Mouse (Mus musculus) layer of hippocampus, adult 8-10 months (tissue): Measurements from ENCODE around the gene Notch2. TPM values are rescaled to one million over a fixed set of nuclear protein-coding genes. Genes with fewer than 3 reads are reported as not detected.
"Not testable (repeated sequence)": the region's sequence is repeated elsewhere in the genome, so short reads cannot be mapped to it uniquely, and the experiment has no call there.

Experiments
- DNase-seq, 2 experiments: peaks; one replicate each; pipeline ENCODE4 v3.0.0; 2022; ENCODE audit warnings: low spot score in 2 of 2
- total RNA-seq, 4 experiments: library from RNA; stranded (reverse); gene quantifications; 2 replicates each; pipeline ENCODE4 v1.2.4; 2022

Notch2 gene
- total RNA-seq, 4 experiments from 2014 or later: 22.9 to 29.1 (median 26.8) TPM

DNA sequence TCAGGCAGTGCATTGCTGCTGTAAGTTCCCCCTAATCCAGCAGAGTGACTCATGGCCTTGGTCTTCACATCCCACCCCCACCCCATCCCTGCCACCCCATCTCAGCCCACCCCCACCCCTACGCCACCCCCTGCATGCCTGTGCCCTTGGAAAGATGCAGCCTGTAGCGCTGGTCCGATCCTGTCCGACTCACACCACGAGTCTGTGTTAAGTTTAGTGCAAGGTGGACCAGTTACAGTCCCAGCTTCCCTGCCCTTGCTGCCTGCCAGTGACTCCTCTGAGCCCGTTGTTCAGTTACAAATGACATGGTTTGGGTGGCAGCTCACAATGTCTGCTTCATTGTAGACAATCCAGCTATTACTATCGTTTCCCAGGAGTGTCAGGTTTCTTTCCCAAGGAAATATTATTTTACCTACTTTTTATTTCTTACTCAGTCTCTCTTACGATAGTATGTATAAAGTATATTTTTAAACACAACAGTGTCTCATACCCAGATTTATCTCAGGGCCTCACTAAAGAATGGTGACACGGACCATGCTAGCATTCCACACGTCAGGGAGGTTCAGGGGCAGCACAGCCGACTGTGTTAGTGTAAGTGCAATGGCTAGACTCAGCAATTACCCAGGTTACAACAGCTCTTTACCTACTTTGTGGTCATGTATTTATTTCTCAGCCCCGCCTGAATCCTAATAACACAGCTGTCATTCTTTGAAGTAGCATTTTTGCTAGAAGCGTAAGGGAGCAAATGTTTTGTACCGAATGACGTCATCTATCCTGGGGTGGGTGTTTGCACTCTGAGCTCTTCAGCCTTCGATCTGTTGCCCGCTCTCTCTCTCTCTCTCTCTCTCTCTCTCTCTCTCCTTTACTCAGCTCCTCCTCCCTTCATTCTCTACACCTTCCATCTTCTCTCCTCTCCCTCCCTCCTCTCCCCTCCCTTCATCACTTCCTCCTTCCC, 81.6 kb downstream of the Notch2 start:
- no peak for DNase-seq

DNA sequence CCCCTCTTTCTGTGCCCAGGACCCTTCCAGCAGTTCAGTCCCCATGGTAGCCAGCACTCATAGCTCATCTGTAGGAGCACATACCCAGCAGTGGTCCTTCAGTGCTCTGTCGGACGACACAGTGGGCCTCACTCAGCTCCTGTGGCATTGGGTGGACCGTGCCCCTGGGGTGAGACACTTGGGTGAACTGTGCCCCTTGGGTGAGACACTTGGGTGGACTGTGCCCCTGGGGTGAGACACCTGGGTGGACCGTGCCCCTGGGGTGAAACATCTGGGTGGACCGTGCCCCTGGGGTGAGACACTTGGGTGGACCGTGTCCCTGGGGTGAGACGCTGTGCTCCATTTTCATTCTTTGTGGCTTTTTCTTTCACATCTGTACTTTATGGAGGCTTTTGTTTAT, 83.7 kb downstream of the Notch2 start:
- DNase-seq: no peak

DNA sequence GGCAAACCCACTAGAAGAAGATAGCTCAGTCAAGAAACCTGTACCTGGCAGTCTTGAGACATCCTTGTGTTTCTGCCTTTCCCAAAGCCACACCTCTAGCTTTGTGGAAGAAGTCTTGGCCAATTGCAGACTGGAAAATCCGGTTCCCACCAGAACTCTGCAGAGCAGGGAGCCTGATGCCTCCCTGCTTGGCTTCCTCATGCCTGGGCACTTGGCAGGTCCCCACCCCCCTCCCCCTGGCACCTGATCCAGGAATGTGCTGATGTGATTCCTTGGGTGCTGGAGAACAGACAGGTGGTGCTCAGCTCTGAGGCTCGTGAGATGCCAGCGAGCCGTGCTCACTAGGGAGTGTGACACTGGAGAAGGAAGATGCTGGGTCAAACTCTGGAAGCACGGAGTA, 85.3 kb downstream of the Notch2 start:
- no peak for DNase-seq

DNA sequence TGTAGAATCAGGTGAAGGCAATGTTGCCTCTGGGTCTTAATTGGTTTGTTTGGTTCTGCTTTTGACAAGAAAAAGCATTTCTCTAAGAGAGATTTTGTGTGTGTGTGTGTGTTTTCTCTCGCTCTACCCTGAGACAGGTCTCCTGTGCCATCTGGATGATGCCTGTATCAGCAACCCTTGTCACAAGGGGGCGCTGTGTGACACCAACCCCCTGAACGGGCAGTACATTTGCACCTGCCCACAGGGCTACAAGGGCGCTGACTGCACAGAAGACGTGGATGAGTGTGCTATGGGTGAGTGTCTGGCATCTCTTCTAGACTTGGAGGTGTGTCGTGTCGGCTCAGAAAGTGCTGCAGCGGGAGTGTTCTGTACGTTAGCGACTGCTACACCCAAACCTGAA, 86.0 kb downstream of the Notch2 start:
- no peak for DNase-seq

DNA sequence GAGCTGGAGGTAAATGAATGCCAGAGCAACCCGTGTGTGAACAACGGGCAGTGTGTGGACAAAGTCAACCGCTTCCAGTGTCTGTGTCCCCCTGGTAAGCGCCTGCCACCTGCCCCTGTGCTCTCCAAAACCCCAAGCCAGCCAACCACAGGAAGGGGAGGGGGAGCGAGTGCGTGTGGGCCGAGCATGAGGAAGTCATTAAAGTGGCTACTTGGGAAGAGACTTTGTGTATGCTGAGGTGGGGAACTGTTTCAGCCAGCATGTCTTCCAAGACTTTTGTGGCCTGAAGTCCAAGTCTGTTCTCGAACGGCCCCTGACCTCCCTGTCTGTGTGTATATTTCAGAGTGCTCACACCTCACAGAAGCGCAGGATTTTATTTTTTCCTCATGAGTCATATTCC, 88.2 kb downstream of the Notch2 start:
- no peak for DNase-seq

DNA sequence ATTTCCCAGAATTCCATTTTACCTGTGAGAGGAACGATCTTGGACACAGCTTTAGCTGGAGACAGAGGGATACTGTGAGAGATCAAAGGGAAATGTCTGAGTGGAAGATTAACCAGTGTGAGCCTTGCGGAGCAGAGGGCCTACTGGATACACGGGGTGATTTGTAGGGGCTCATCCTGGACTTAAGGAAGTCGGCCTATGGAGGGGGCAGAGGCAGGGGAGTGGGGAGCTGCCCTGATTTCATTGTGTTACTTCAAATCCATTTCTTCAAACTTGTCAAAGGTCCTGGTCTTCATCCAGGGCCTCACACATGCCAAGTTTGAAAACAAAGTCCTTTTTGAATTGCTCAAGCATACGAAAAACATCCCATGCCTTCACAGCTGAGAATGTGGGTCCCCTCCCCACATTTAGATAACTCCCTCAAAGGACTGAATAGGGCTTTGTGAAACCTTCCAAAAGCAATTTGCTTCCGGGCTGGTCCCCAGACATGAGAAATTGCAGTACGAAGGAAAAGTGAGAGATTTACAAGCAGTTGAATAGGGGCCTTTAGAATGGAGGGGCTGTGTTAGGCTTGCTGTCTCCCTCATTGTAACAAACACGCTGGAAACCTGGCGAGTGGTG, 91.6 kb downstream of the Notch2 start:
- DNase-seq: peak in 1 of 2 experiments; percentile 41

DNA sequence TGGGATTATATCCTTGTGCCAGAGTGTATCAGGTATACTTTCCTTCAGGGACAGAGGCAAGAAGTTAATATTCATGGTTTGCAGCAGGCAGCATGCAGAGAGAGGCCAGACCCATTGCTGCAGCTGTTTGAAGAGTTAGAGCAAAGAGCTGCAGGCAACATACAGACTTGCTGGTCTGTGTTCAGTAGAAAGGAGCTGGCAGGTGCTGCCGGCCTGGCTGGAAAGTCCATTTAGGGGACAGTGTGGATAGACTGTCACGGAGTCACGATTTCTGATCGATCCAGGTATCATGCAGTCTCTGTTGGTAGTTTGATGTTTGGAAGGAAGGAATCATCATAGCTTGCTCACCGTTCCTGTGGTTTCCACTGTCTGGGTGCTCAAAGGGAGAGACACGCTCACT, 92.2 kb downstream of the Notch2 start:
- no peak for DNase-seq

DNA sequence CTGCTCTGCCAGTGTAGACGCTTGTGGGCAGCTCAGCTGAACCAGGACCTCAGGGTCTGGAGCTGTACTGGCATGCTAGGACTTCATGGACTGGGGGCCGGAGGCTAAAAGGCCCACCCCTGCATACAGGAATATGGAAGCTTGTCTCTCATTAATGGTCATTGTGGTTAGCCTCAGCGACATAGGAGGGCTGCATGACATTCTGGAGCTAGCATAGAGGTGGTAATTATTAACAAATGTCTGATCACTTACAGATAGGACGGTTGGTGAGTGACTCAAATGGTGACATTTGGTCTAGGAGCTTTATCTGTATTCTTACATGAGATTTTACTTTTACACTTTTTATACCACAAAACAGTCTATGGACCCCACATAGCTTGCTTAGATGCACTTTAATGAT, 92.8 kb downstream of the Notch2 start:
- no peak for DNase-seq

DNA sequence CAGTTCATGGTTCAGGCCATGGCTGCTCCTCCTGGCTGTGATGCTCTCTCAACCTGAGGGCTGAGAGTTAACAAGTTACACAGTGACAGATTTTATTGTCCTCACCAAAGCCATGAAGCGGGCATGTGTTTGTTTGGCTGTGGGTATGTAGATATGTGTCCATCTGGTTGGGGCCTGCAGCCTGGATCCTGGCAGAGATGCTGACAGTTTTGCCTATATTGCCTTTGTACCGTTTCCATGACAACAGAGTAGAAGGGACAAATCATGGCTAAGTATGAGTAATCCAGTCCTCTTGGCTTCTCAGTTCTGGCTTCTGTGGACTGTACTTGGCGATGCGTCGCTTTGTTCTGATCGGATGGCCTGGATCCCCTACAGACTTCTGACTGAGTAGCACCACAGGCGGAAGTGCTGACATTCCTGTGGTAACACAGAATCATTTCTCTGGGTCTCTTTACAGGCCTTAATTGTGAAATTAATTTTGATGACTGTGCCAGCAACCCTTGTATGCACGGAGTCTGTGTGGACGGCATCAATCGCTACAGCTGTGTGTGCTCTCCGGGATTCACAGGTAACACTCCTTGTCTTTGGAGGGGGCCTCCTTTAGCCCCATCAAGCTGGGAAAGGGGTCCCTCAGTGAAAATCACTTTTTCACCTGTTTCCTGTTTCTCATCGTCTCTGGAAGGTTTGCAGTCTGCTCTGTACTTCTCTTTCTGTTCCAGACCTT, 93.4 kb downstream of the Notch2 start:
- DNase-seq: peak; percentile 73 to 75

DNA sequence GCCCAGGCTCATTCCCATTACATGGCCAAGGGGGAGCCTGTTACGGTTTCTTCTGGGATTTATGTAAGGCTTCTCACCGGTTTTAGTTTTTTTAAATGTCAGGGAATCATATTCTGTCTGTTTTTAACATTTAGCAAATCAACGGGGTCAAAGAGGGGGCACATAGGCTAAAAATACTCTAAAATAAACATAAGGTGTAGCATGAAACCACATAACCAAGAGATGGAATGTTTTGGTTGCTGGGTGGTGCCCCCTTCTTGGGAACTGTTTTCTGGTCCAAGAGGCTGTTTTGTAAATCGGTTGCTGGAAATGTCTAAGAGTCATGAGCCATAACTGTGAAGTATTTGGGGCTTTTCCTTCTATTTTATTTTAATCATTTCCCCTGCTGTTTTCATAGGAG, 95.1 kb downstream of the Notch2 start:
- DNase-seq: no peak

DNA sequence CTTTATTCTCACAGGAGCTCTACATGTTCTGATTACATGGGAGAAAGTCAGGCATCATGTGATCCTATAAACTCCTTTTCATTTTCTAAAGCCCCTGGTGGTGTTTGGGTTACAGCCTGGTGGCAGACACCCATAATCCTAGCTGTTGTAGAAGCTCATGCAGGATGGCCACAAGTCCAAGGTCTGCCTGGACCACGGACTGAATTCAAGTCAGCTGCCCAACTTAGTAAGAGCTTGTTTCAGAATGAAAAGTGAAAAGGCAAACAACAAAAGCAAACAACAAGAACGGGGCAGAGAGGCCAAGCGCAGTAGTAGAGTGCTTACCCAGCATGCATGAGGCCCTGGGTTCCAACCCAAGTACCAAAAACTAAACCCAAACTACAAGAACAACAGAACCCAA, 95.5 kb downstream of the Notch2 start:
- no peak for DNase-seq

DNA sequence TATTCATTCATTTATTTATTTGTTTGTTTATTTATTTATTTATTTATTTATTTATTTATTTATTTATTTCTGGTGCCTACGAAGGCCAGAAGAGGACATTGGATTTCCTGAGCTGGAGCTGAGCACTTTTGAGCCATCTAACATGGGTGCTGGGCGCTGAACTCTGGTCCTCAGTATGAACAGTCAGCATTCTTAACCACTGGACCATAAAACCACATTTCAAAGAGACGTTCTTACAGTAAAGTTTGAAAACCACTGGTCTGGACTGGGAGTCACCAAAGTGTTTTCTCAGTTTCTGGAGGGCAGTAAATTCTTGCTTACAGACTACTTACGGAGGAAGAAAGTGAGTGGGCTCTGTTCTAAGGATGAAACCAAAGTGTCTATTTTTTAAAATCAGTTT, 97.3 kb downstream of the Notch2 start:
- DNase-seq: no peak

DNA sequence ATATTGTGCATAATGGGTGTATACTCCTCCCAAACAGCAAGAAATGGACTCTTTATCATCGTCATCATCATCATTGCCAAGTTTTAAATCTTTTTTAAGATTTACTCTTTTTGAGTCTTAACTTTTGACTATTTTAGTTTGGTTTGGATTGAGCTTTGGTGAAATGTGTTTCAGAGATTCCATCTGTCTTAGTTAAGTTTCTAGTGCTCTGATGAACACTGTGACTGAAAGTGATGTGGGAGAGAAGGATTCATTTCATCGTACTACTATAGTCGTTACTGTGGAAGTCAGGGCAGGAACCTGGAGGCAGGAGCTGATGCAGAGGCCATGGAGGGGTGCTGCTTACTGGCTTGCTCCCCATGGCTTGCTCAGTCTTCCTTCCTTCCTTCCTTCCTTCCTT, 104.9 kb downstream of the Notch2 start:
- no peak for DNase-seq

DNA sequence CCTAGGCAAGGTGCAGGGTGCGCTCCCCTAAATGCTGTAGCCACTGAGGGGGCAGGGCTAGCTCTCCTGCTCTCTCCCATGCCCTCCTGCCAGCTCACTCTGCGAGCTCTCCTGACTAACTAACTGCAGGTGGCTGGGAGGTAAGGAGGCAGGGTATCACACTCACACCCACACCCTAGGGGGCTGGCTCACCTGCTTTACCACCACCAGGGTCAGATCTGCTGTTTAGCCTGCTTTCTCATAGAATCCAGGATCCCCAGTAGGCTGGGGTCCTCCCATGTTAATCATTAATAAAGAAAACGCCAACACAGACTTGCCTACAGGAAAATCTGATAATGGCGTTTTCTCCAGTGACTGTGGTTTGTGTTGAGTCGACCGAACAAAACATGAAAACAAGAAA, 106.0 kb downstream of the Notch2 start:
- DNase-seq: no peak

DNA sequence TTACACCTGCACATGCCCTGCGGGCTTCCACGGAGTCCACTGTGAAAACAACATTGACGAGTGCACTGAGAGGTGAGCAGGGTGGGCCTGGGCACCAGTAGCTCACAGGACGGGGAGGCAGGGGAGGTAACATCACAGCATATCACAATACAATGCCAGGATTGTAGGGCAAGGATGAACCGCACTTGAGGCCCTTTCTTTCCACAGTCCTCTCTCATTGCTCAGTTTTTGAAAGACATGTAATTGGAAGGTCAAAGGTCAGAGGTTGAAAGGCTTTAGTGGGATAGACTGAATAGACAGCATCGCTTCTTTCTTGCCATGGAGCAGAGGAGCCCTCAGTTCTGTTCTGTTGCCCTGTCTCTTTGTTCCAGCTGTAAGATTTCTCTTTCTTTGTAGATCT, 107.6 kb downstream of the Notch2 start:
- no peak for DNase-seq

DNA sequence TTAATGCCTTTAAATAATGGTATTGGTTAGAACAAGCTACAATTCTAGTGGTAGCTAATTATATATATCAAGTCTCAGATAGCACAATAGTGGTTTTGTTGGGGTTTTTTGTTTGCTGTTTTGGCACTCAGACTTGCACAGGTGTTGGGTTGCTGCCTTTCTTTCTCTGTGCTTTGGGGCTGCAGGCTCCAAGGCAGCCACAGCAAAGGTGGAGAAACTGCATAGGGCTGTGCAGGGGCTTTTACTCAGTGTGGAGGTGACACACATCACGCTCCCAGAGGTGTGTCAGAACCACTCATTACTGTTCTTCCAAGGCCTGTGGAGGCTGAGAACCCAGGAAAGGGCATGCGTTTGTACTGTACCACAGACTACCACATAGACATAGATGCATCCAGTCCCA, 114.4 kb downstream of the Notch2 start:
- DNase-seq: no peak

DNA sequence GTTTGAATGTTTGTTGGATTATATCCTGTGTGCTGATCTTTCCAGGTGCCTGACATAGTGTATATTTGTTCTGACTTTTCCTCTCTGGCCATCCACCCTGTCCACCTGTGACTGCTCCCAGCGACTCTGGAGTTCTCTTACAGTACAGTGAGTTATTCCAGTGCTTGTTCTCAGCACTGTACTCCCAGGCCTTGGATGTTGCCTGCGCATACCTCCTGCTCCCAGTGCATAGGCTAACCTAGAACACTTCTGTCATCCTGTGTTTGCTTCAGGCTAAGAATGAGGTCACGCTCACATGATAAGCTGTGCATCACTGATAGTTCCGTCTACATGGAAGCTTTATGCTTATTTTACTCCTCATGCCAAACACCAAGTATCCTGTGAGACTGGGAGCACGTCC, 115.4 kb downstream of the Notch2 start:
- DNase-seq: no peak

DNA sequence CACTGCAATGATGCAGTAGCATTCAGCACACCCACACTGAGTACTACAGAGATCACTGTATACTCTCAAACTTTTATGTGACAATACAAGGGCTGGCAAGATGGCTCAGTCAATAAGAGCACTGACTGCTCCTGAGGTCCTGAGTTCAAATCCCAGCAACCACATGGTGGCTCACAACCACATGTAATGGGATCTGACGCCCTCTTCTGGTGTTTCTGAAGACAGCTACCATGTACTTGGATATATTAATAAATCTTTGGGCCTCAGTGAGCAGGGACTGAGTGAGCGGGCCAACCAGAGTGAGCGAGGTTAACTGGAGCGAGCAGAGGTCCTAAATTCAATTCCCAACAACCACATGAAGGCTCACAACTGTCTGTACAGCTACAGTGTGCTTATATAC, 118.8 kb downstream of the Notch2 start:
- not testable (repeated sequence) for DNase-seq

DNA sequence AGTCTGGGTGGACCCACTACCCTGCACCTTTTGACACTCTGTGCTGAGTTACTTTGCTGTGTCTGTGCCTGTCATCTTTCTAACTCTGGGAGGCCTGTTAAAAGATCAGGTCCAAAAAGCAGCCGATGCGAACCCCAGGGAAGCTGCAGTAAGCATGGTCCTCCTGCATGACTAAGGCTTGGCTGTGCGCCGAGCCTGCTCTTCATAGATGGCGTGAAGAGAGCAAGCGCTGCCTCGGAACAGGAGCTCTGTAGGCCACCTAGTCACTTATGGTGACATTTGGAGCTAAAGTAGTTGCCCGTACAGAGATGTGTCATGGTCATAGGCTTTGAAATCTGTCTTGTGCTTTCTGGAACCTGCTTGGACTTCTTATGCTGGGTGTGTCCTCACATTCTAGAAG, 119.3 kb downstream of the Notch2 start:
- no peak for DNase-seq

DNA sequence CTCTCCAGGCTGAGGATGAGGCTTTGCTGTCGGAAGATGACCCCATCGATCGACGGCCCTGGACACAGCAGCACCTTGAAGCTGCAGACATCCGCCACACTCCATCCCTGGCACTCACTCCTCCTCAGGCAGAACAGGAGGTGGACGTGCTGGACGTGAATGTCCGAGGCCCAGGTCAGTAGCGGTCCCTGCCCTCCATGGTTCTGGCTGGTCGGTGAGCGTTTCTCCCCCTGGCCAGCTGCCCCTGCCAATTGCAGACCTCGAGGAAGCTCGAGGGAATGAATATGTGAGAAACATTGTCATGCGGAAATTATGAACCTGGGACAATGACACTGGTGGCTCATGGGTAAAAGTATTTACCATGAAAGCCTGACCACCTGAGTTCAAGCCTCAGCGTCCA, 128.1 kb downstream of the Notch2 start:
- DNase-seq: no peak

DNA sequence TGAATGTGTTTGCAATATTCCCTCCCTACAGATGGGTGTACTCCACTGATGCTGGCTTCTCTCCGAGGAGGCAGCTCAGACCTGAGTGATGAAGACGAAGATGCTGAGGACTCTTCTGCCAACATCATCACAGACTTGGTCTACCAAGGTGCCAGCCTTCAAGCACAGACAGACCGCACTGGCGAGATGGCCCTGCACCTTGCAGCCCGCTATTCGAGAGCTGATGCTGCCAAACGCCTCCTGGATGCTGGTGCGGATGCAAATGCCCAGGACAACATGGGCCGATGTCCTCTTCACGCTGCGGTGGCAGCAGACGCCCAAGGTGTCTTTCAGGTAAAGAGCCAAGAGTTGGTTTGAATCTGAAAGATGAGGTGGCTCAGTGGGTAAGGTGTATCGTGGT, 129.5 kb downstream of the Notch2 start:
- no peak for DNase-seq

DNA sequence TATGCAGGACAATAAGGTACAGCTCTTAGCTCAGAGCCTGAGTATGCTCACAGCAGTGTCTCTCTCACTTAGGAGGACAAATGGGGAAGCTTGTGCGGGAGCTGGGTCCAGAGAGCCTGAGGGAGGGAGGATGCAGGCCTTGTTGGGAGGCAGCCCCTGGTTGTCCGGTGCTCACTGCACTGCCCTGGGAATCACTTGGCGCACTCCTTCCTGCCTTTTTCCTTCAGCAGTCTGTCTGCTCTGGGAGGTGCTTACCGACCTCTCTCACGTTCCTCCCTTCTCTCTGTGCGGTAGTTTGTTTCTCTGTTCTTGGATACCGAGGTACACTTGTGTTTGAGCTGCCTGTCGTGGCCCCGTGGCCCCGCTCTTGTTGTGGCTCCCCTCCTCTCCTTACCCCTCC, 131.9 kb downstream of the Notch2 start:
- no peak for DNase-seq
